Mouse (Mus musculus) hindbrain, embryonic 14.5 days (tissue): ENCODE measurements at regions not wholly inside any gene's neighbourhood (a gene's known extent, or its start where the extent isn't known, plus 50 kb on each side); places are given as distances from the start of the nearest gene placed in this dataset.

Experiments
- ATAC-seq: fragments of 200-750 bp; cut with Nextera tagmentation; 2 replicates; pipeline ENCODE4 v1.8.0; 2017; ENCODE audit warnings: moderate number of reproducible peaks, mild to moderate bottlenecking, moderate TSS enrichment, moderate library complexity; ENCODE audit not compliant: low FRiP score
- DNase-seq: peaks from one replicate; pipeline ENCODE4 v3.0.0-alpha.2; 2015; ENCODE audit warnings: low spot score
- H3K27ac ChIP-seq: fragments of 300-500 bp; sonication (generic); 2 replicates; pipeline ENCODE4 v1.5.1; 2014; ENCODE audit warnings: mild to moderate bottlenecking, moderate library complexity
- H3K27me3 ChIP-seq: fragments of 300-500 bp; sonication (generic); 2 replicates; pipeline ENCODE4 v1.6.1; 2014; ENCODE audit warnings: mild to moderate bottlenecking, low read length, mixed read lengths; ENCODE audit not compliant: control insufficient read depth, insufficient read depth
- H3K36me3 ChIP-seq: fragments of 300-500 bp; sonication (generic); replicated peaks from 2 replicates; pipeline ENCODE4 v1.6.1; 2014; ENCODE audit not compliant: control insufficient read depth, insufficient read depth
- H3K4me1 ChIP-seq: fragments of 300-500 bp; sonication (generic); replicated peaks from 2 replicates; pipeline ENCODE4 v1.6.1; 2014; ENCODE audit warnings: antibody characterized with exemption, low read length, mixed read lengths; ENCODE audit not compliant: control insufficient read depth, insufficient read depth
- H3K4me2 ChIP-seq: fragments of 300-500 bp; sonication (generic); replicated peaks from 2 replicates; pipeline ENCODE4 v1.6.1; 2014; ENCODE audit warnings: mild to moderate bottlenecking, moderate library complexity
- H3K4me3 ChIP-seq: fragments of 300-500 bp; sonication (generic); replicated peaks from 2 replicates; pipeline ENCODE4 v1.5.1; 2014; ENCODE audit warnings: mild to moderate bottlenecking, low read length
- H3K9ac ChIP-seq: fragments of 300-500 bp; sonication (generic); 2 replicates; pipeline ENCODE4 v1.6.1; 2014
- H3K9me3 ChIP-seq: fragments of 300-500 bp; sonication (generic); 2 replicates; pipeline ENCODE4 v1.6.1; 2016; ENCODE audit warnings: low read length; ENCODE audit not compliant: control insufficient read depth
- WGBS: fragments of 180-500 bp; shearing (Covaris S2); extraction: QIAGEN DNeasy Blood & Tissue Kit; methylation state at CpG from one replicate; pipeline ENCODE4 v1.1.7; 2014; 5-methylcytosine and 5-hydroxymethylcytosine counted together

DNA sequence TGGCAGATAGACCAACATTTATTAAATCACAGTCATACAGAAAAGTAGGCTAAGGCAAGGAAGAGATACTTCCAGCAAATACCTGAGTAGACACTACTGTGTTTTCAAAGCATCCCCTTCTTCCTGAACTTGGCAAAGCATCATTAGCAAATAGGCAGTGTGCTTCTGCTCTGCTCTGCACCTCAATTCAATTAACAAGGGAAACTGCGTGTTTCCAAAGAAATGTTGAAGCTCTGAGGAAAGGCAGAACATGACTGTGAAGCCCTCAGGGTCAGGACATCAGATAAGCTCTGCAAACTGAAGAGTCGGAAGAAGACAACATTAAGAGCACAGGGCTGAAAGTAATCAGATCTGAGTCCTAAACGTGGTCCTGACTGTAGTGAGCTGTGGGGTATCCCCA lies 516.1 kb upstream of the Tnp1 start:
- Histone ChIP-seq H3K9ac (no peak overlapping the region), H3K9me3 (no peaks in the 10 kb centered on the region), H3K4me3 (no peak overlapping the region), H3K36me3 (no peaks in the 10 kb centered on the region), H3K27ac (no peak overlapping the region), H3K4me2 (no peak overlapping the region), H3K4me1 (no peaks in the 10 kb centered on the region; the same call in 1 of the 2 replicates), H3K27me3 (no peaks in the 10 kb centered on the region)
- no peak for ATAC-seq
- no peak for DNase-seq
- WGBS = 77% methylated on average over 3 of the region's 3 CpGs

DNA sequence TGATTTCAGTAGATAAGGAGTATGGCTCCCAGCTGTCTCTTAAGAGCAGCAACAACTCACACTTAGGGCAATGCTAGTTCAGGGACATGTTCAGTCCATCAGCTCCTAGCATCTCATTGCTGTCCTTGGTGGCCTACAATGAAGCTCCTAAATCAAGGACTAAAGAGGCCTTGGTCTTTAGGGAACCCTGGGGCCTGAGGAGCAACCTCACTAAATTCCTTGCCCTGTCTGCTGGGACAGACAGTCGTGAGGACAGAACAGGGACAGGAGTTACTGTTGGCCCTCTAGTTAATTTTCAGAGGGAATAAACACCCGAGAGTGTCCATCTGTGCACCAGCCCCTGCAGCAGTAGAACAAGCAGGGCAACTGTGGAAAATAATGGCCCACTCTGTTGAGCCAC lies 514.6 kb upstream of the Tnp1 start:
- Histone ChIP-seq H3K4me1 (no peaks in the 10 kb centered on the region; the same call in 1 of the 2 replicates), H3K27me3 (no peaks in the 10 kb centered on the region), H3K4me3 (no peak overlapping the region), H3K4me2 (no peak overlapping the region), H3K36me3 (no peaks in the 10 kb centered on the region), H3K27ac (no peak overlapping the region), H3K9me3 (no peaks in the 10 kb centered on the region), H3K9ac (no peak overlapping the region)
- WGBS = 20% methylated on average over 2 of the region's 2 CpGs
- no peak for DNase-seq
- ATAC-seq = no peak

DNA sequence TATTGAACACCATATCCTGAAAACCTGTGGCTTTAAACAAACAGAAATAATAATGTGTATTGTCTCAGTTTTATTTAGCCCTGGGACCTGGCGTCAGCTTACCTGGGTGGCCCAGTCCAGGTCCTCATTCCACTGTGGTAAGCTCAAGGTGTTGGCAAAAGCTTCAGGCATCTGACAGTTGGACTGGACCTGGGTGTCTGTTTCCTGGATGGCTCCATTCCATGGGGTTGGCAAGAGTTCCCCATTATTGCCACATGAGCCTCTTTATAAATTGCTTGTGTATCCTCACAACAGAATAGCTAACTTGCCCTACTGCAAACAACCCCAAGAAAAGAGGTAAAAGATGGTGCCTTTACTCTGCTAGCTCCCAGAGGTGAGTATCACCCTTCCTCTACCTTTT lies 512.9 kb upstream of the Tnp1 start:
- Histone ChIP-seq H3K9me3 (no peaks in the 10 kb centered on the region), H3K36me3 (no peaks in the 10 kb centered on the region), H3K27ac (no peak overlapping the region), H3K4me2 (no peak overlapping the region), H3K9ac (no peak overlapping the region), H3K4me1 (no peaks in the 10 kb centered on the region; the same call in 1 of the 2 replicates), H3K4me3 (no peak overlapping the region), H3K27me3 (no peaks in the 10 kb centered on the region)
- no peak for DNase-seq
- 97% methylated on average over 1 of the region's 1 CpGs for WGBS
- ATAC-seq = no peak

DNA sequence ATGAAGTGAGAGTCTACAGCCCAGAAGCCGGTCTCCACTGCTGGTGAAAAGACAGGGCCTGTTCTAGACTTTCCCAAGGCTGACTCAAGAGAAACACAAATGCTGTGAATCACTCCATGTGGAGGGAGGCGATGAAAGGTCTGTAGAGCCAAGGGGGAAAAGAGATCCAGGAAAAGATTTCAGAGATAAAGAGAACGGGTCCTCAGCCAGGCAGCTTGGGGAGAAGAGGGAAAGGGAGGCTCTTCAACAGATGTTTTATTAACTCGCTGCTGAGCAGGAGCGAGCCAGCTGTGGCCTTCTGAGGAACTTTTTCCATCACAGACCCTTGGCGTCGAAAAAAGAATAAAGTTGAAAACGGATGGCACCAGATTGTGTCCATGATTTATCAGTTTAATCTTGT lies 500.7 kb upstream of the Tnp1 start:
- Histone ChIP-seq H3K27ac (no peak overlapping the region), H3K9ac (no peak overlapping the region), H3K4me1 (no peaks in the 10 kb centered on the region), H3K36me3 (no peaks in the 10 kb centered on the region), H3K9me3 (no peaks in the 10 kb centered on the region), H3K4me3 (no peak overlapping the region), H3K27me3 (no peaks in the 10 kb centered on the region), H3K4me2 (no peak overlapping the region)
- 88% methylated on average over 8 of the region's 8 CpGs for WGBS
- ATAC-seq = no peak
- no peak for DNase-seq

DNA sequence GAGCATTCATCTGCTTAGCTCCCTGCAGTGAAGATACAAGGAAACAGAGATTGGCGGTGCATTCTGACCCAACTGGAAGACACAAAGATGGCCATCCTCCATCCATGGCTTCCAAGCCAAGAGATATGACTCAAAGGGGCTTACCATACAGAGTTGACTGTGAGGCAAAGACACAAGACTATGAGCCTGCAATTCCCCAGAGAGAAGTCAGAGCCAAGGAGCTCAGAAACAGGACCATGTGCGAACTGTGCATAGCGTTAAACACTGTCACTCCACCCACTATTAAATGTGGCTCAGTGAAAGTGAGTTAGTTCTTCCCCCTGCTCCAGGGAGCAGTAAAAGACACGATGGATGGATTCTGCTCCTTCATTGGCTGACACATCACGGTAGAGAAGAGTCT lies 500.1 kb upstream of the Tnp1 start:
- no peak for DNase-seq
- H3K36me3 ChIP-seq = no peaks in the 10 kb centered on the region
- H3K27ac ChIP-seq = no peak overlapping the region
- H3K4me1 ChIP-seq = no peaks in the 10 kb centered on the region
- H3K4me3 ChIP-seq = no peak overlapping the region
- 93% methylated on average over 5 of the region's 5 CpGs for WGBS
- H3K27me3 ChIP-seq = no peaks in the 10 kb centered on the region
- ATAC-seq = no peak
- no peaks in the 10 kb centered on the region for H3K9me3 ChIP-seq
- H3K4me2 ChIP-seq = no peak overlapping the region
- no peak overlapping the region for H3K9ac ChIP-seq

DNA sequence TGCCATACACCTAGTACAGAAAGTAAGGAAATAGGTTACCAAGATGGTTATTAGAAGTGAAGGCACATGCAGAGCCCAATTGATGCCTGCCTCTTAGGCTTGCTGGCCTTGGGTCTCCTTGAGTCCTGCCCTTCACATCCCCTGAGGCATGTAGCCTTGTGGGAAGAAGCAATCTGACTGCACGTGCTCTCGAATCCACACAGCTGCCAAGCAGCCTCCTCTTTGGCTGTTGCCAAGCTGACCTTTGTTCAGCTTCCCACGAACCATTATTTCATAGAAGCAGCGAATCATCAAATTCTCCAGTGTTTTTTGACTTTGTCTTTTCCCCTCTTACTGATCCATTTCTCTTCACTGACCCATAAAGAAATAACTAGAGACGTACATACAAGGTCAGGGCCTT lies 498.1 kb upstream of the Tnp1 start:
- peak; percentile 29 for DNase-seq
- no peak overlapping the region for H3K27ac ChIP-seq
- H3K4me1 ChIP-seq = no peaks in the 10 kb centered on the region
- no peaks in the 10 kb centered on the region for H3K36me3 ChIP-seq
- WGBS = 23% methylated on average over 5 of the region's 5 CpGs
- H3K9me3 ChIP-seq = no peaks in the 10 kb centered on the region
- no peak overlapping the region for H3K9ac ChIP-seq
- ATAC-seq = no peak
- H3K4me3 ChIP-seq = no peak overlapping the region
- H3K4me2 ChIP-seq = no peak overlapping the region
- no peaks in the 10 kb centered on the region for H3K27me3 ChIP-seq

DNA sequence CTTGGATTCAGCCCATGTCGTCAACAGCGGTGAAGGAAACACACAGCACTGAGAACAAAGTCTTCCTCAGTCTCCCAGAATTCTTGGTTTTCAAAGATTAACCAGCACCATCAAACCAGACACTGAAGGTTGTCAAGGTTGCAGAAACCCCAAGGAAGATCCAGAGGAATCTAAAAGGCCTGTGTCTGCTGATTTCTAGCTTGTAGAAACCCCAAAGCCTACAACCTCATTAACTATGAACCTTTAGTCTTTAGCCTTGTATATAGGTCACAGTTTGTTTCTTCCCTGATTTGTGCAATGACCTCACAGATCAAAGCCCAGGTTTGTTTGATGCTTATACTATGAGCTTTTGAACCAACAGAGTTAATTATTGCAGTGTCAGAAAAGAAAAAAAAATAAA lies 497.1 kb upstream of the Tnp1 start:
- DNase-seq (no peak), ATAC-seq (no peak)
- Histone ChIP-seq H3K9me3 (no peaks in the 10 kb centered on the region), H3K27me3 (no peaks in the 10 kb centered on the region), H3K27ac (no peak overlapping the region), H3K4me2 (no peak overlapping the region), H3K4me3 (no peak overlapping the region), H3K9ac (no peak overlapping the region), H3K36me3 (no peaks in the 10 kb centered on the region), H3K4me1 (no peaks in the 10 kb centered on the region)
- 97% methylated on average over 2 of the region's 2 CpGs for WGBS

DNA sequence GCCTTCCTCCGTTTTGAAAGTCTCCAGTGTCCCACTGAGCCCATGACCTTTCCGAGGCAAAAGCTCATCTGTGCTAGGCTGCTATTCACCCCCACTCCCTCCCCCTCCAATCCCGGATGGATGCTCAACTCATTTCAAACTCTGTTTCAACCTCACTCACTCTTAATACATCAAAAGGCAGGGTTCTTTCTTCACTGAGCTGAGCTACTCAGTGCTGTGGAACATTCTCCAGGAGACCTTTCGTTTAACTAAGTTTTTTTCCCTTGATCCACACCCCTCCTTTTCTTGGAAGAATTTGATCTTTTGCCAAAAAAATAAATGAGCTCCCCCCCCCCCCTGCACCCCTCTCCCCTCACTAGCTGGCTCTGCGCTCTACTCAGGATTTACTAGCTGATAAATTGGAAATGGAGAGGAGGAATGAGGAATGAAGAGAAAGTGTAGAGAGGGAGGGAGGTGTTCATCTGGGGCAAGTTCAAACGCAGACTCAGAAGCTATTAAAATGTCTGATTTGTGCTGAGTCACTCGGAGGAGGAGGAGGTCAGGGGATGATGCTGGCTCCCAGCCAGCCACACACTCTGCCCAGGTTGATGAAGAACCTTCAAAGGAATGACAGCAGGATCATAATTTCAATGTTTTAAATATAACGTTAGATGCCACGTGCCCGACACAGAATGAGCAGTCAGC lies 491.5 kb upstream of the Tnp1 start:
- Histone ChIP-seq H3K9me3 (no peaks in the 10 kb centered on the region), H3K4me1 (no peaks in the 10 kb centered on the region), H3K36me3 (no peaks in the 10 kb centered on the region), H3K27me3 (no peaks in the 10 kb centered on the region), H3K9ac (no peak overlapping the region), H3K4me2 (no peak overlapping the region), H3K27ac (no peak overlapping the region), H3K4me3 (no peak overlapping the region)
- ATAC-seq (no peak), DNase-seq (no peak)
- 62% methylated on average over 10 of the region's 10 CpGs for WGBS

DNA sequence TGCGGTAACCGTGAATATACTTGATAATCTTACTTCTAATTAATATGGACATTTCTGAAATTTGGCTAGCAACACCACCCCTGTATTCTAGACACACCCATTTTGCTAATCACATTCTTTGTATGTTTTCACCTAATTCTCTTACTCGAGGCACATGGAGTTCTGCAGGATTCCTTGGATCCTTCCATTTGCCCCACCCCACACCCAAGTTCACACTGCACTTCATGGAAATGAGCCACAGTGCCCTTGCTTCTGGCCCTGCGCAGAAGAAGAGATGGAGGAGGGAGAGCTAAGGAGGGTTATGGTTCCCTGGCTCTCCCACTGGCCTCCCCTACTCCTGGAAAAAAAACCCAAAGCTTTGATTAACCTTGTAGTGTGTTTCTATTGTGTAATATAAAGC lies 487.9 kb upstream of the Tnp1 start:
- Histone ChIP-seq H3K9ac (no peak overlapping the region), H3K9me3 (no peaks in the 10 kb centered on the region), H3K4me3 (no peak overlapping the region), H3K27me3 (no peaks in the 10 kb centered on the region), H3K27ac (no peak overlapping the region), H3K4me1 (no peaks in the 10 kb centered on the region), H3K4me2 (no peak overlapping the region), H3K36me3 (no peaks in the 10 kb centered on the region)
- 87% methylated on average over 4 of the region's 4 CpGs for WGBS
- no peak for ATAC-seq
- no peak for DNase-seq

DNA sequence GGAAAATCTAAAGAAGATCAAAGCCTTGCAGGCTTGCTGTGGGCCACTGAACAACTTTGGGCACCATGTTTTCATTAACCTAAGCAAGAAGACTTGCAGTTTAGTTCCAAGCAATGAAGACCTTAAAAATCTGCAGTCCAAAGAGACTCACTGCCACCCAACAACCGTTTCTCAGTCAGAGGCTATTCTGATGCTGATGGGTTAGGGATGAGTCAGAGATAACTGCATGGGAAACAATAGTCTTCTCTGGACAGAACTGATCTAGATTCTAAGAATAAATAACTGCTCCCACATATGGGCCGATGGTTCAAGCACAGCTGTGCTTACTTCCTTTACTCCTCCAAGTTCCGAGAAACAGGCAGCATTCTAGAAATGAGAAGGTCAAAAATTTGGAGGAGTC lies 485.0 kb upstream of the Tnp1 start:
- WGBS = 67% methylated on average over 3 of the region's 3 CpGs

More for the DNA sequence above, 485.0 kb upstream of the Tnp1 start:
- Histone ChIP-seq H3K9me3 (no peaks in the 10 kb centered on the region), H3K4me2 (no peak overlapping the region), H3K4me3 (no peak overlapping the region), H3K27me3 (no peaks in the 10 kb centered on the region), H3K9ac (no peak overlapping the region), H3K27ac (no peak overlapping the region), H3K36me3 (no peaks in the 10 kb centered on the region), H3K4me1 (no peaks in the 10 kb centered on the region)
- no peak for DNase-seq
- no peak for ATAC-seq
